Mouse (Mus musculus): ENCODE data around the gene Fscn1. TPM values are rescaled to one million over a fixed set of nuclear protein-coding genes. Genes with fewer than 3 reads are reported as not detected.
A peak's percentile ranks its signal among the peaks of the same experiment; 100 is the strongest.

Fscn1 gene
- polyA plus RNA-seq, 1 experiment from 2014 or later: 7.3 TPM

DNA sequence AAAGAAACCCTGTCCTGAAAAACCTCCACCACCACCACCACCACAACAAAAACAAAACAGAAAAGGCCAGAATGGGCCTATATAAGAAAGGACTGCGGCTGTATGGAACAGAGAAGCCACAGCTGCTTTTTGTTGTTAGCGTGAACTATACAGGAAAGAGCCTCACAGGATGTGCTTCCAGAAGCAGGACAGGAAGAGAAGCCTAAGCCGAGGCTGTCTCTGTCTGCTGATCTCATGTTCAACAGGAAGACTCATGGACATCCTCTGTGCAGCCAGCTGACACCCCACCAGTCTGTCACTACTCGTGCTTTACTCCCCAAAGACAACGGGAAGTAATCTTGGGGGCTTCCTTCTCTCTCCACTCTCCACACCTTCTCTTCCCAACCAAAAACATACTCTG lies 57.3 kb downstream of the Fscn1 start:
- no peak for TF ChIP-seq CTCF (IDR thresholded peaks at IDR 0.05; ENCODE audit: low read depth)
- TF ChIP-seq EP300 (IDR thresholded peaks at IDR 0.05; ENCODE audit: low read depth): 0 out of 2 replicates have a peak, but pooled peaks have one; percentile 20
- H3K9ac ChIP-seq (replicated peaks): no peak overlapping the region
- DNase-seq: no peak
- no peak overlapping the region for H3K4me2 ChIP-seq (ENCODE audit: low read depth, low read length)
- WGBS (ENCODE audit: insufficient replicate concordance): 41% methylated on average over 5 of the region's 5 CpGs
- H3K36me3 ChIP-seq (replicated peaks; ENCODE audit: insufficient read depth, low read length): peaks cover 40% of the 10 kb centered on the region
- no peaks in the 10 kb centered on the region for H3K4me1 ChIP-seq (ENCODE audit: insufficient read depth)
- ATAC-seq: peak; percentile 27; the same call in 1 of the 2 replicates
- H3K27me3 ChIP-seq (ENCODE audit: insufficient read depth, low read length): no peaks in the 10 kb centered on the region
- no peak overlapping the region for H3K27ac ChIP-seq (ENCODE audit: low read depth)
- H3K4me3 ChIP-seq (ENCODE audit: low read depth, low read length): no peak overlapping the region
- no peaks in the 10 kb centered on the region for H3K9me3 ChIP-seq (ENCODE audit: low read length)

Other genes starting within 250 kb of the Fscn1 start
- gene Tnrc18, start 142.7 kb upstream of the Fscn1 start, polyA plus RNA-seq (2015; fragmentation: Nextera tagmentation; extraction: Ambion mirVana): 2.9 and 4.0 TPM in 2 replicates
- gene Fbxl18, start 64.9 kb upstream of the Fscn1 start, polyA plus RNA-seq (2015; fragmentation: Nextera tagmentation; extraction: Ambion mirVana): 1.8 and 3.2 TPM in 2 replicates
- 6,710 and 7,738 TPM in 2 replicates for gene Actb, start 53.6 kb upstream of the Fscn1 start, polyA plus RNA-seq (2015; fragmentation: Nextera tagmentation; extraction: Ambion mirVana)
- gene Rnf216, start 152.7 kb downstream of the Fscn1 start, polyA plus RNA-seq (2015; fragmentation: Nextera tagmentation; extraction: Ambion mirVana): 8.4 and 10.5 TPM in 2 replicates
- 0.11 TPM in 1 of 2 replicates, not detected in the other for gene Olfr718-ps1, start 187.2 kb downstream of the Fscn1 start, polyA plus RNA-seq (2015; fragmentation: Nextera tagmentation; extraction: Ambion mirVana)
- 1.5 and 1.6 TPM in 2 replicates for gene Rbak, start 220.4 kb downstream of the Fscn1 start, polyA plus RNA-seq (2015; fragmentation: Nextera tagmentation; extraction: Ambion mirVana)
- gene Spdye4b, start 220.7 kb downstream of the Fscn1 start, polyA plus RNA-seq (2015; fragmentation: Nextera tagmentation; extraction: Ambion mirVana): not detected in 2 replicates